Mouse (Mus musculus) E14TG2a.4 (cell line): ENCODE results near the gene Ccni.

Experiments used
- CTCF ChIP-seq: conservative IDR thresholded peaks from 2 replicates; pipeline ENCODE4 v1.5.1; 2014; ENCODE audit warnings: low read length
- NANOG ChIP-seq: IDR thresholded peaks from 2 replicates; pipeline ENCODE4 v1.6.1; 2014; ENCODE audit warnings: borderline replicate concordance, low read length, mixed read lengths

- TF ChIP-seq CTCF (no peak), NANOG (no peak)
Measured at GRCm38 (mm10) chr5:93239590-93240544, 33.6 kb upstream of the Ccni start.
